Mouse (Mus musculus): ENCODE measurements around the gene Rexo4.

- no peak for TF ChIP-seq TBP (conservative IDR thresholded peaks at IDR 0.05; ENCODE audit: low read depth, low read length)
- TF ChIP-seq CTCF (conservative IDR thresholded peaks at IDR 0.05 in 1 of 2, IDR thresholded peaks at IDR 0.05 in 1 of 2; ENCODE audit: low read depth in 2 of 2, low read length in 2 of 2), result no peak
- no peak for TF ChIP-seq EP300 (IDR thresholded peaks at IDR 0.05; ENCODE audit: low read length)
- TF ChIP-seq CHD2 (IDR thresholded peaks at IDR 0.05; ENCODE audit: low read length), result no peak
- TF ChIP-seq NELFE (IDR thresholded peaks at IDR 0.05; ENCODE audit: low read depth, low read length), result no peak
- no peak for TF ChIP-seq POLR2A (IDR thresholded peaks at IDR 0.05; ENCODE audit: low read depth, low read length)
- TF ChIP-seq ETS1 (conservative IDR thresholded peaks at IDR 0.05; ENCODE audit: low read depth, low read length), result no peak
- no peak for TF ChIP-seq MYC (IDR thresholded peaks at IDR 0.05; ENCODE audit: low read depth, low read length)
- TF ChIP-seq MAFK (IDR thresholded peaks at IDR 0.05; ENCODE audit: insufficient replicate concordance, low read length), result no peak
- TF ChIP-seq TCF12 (IDR thresholded peaks at IDR 0.05; ENCODE audit: low read depth, low read length), result no peak
These were observed 44.5 kb downstream of the Rexo4 start for GRCm38 (mm10) chr2:26919684-26920083.

Measured in CH12.LX (cell line).